Mouse (Mus musculus) embryonic facial prominence, embryonic 10.5 days (tissue): ENCODE data around the gene Usp32. TPM values are rescaled to one million over a fixed set of nuclear protein-coding genes. Genes with fewer than 3 reads are reported as not detected.
A peak's percentile ranks its signal among the peaks of the same experiment; 100 is the strongest.

Source experiments
- DNase-seq: peaks from one replicate; pipeline ENCODE4 v3.0.0-alpha.2; 2017; ENCODE audit warnings: low spot score
- H3K27ac ChIP-seq: fragments of 300-500 bp; sonication (generic); replicated peaks from 2 replicates; pipeline ENCODE4 v1.5.1; 2016; ENCODE audit warnings: mild to moderate bottlenecking
- H3K27me3 ChIP-seq: fragments of 300-500 bp; sonication (generic); replicated peaks from 2 replicates; pipeline ENCODE4 v1.6.1; 2016; ENCODE audit warnings: low read depth, mild to moderate bottlenecking; ENCODE audit not compliant: poor library complexity, severe bottlenecking
- H3K36me3 ChIP-seq: fragments of 300-500 bp; sonication (generic); replicated peaks from 2 replicates; pipeline ENCODE4 v1.6.1; 2016; ENCODE audit warnings: mild to moderate bottlenecking, moderate library complexity
- H3K4me1 ChIP-seq: fragments of 300-500 bp; sonication (generic); 2 replicates; pipeline ENCODE4 v1.6.1; 2016
- H3K4me3 ChIP-seq: fragments of 300-500 bp; sonication (generic); 2 replicates; pipeline ENCODE4 v1.5.1; 2016; ENCODE audit warnings: mild to moderate bottlenecking, moderate library complexity
- H3K9me3 ChIP-seq: fragments of 300-500 bp; sonication (generic); 2 replicates; pipeline ENCODE4 v1.6.1; 2016; ENCODE audit warnings: mild to moderate bottlenecking
- WGBS: fragments of 180-500 bp; shearing (Covaris S2); methylation state at CpG from one replicate; pipeline ENCODE4 v1.1.7; 2016; 5-methylcytosine and 5-hydroxymethylcytosine counted together
- polyA plus RNA-seq: library from polyadenylated mRNA; unstranded; fragments of >200 nt; fragmentation: Nextera tagmentation; extraction: Ambion mirVana; gene quantifications from 2 replicates; pipeline ENCODE4 v1.2.1, GENCODE M21; 2016

The Usp32 gene
- polyA plus RNA-seq, 1 experiment from 2014 or later: 4.0 TPM

DNA sequence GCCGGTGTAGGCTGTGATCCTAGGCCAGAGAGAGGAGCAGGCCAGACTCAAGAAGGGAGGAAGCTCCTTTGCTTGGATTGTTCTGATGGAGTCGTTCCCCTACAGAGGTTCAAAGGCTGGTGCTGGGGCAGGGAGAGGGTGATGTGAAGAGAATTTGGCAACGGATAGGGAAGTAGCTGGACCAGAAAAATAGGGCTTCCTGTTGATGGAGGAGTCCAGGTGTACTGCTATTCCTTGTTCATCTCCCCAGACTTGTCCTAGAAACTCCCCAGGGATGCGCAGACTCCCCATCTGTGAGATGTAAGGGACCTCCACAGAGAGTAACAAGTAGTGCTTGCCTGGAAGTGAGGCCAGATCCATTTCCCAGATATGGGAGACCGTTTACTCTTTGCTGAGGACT is 183.6 kb downstream of the Usp32 start:
- no peaks in the 10 kb centered on the region for H3K36me3 ChIP-seq
- peaks cover 39% of the 10 kb centered on the region for H3K4me1 ChIP-seq
- no peak overlapping the region for H3K4me3 ChIP-seq
- H3K27ac ChIP-seq: no peak overlapping the region
- DNase-seq: no peak
- 32% methylated on average over 5 of the region's 5 CpGs for WGBS
- H3K9me3 ChIP-seq: no peaks in the 10 kb centered on the region
- peaks cover 49% of the 10 kb centered on the region for H3K27me3 ChIP-seq

- Histone ChIP-seq H3K9me3 (no peaks in the 10 kb centered on the region), H3K27ac (no peak overlapping the region), H3K4me1 (peaks cover 11% of the 10 kb centered on the region), H3K36me3 (no peaks in the 10 kb centered on the region), H3K27me3 (peaks cover 23% of the 10 kb centered on the region), H3K4me3 (no peak overlapping the region)
- WGBS: 46% methylated on average over 2 of the region's 2 CpGs
- DNase-seq: no peak
Observed at GRCm38 (mm10) chr11:84952611-84953010, 187.3 kb downstream of the Usp32 start.

GRCm38 (mm10) chr11:84948526-84948925 is 191.4 kb downstream of the Usp32 start:
- Histone ChIP-seq H3K4me1 (peaks cover 24% of the 10 kb centered on the region), H3K9me3 (no peaks in the 10 kb centered on the region), H3K36me3 (no peaks in the 10 kb centered on the region), H3K27ac (no peak overlapping the region), H3K27me3 (peaks cover 23% of the 10 kb centered on the region), H3K4me3 (no peak overlapping the region)
- 44% methylated on average over 3 of the region's 3 CpGs for WGBS
- DNase-seq: no peak

GRCm38 (mm10) chr11:84948114-84948513 is 191.8 kb downstream of the Usp32 start:
- Histone ChIP-seq H3K4me1 (peaks cover 28% of the 10 kb centered on the region), H3K27ac (no peak overlapping the region), H3K36me3 (no peaks in the 10 kb centered on the region), H3K4me3 (no peak overlapping the region), H3K27me3 (peaks cover 28% of the 10 kb centered on the region), H3K9me3 (no peaks in the 10 kb centered on the region)
- DNase-seq: no peak
- 49% methylated on average over 3 of the region's 3 CpGs for WGBS

DNA sequence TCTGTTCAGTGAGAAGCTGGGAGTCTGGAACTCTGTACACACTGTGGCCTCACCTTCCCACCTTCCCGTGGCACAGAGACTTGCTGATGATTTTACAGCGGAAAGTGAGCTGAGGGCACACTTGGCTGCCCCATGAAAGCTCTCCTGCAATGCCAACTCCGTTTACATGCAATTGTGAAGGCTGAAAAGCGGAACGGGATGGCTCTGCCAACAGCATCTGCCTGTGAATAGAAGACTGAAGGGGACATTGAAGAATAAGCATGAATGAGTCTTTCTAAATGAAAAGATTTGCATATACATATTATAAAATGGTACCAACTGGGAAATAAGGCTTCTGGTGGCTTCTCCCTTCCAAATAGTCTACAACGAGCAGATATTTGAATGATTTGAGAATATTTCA is 192.8 kb downstream of the Usp32 start:
- Histone ChIP-seq H3K9me3 (no peaks in the 10 kb centered on the region), H3K27ac (no peak overlapping the region), H3K27me3 (peaks cover 33% of the 10 kb centered on the region), H3K4me1 (peaks cover 28% of the 10 kb centered on the region), H3K4me3 (no peak overlapping the region), H3K36me3 (no peaks in the 10 kb centered on the region)
- DNase-seq: no peak
- 79% methylated on average over 6 of the region's 6 CpGs for WGBS

DNA sequence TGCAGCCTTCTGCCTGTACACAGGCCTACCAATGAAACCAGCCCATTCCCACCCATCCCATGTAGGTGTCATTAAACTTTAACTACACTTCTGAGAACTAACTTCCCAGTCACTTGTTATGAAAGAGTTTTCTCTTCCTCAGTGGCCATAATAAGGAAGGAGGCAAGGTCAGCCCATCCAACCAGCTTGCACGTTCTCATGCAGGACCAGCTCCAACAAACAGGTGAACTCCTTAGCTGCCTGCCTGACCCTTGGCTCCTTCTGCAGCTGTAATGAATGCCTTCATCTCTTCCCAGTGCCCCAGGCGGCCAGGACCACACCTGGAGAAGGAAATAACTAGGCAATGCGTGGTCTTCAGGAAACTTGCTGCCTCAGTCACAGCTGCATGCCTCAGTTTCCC is 194.1 kb downstream of the Usp32 start:
- 56% methylated on average over 3 of the region's 3 CpGs for WGBS
- DNase-seq: no peak

GRCm38 (mm10) chr11:84944639-84945435 is 195.1 kb downstream of the Usp32 start:
- WGBS: 2% methylated on average over 12 of the region's 12 CpGs
- Histone ChIP-seq H3K4me3 (peak overlapping the region; percentile 45), H3K4me1 (peaks cover 28% of the 10 kb centered on the region), H3K9me3 (no peaks in the 10 kb centered on the region), H3K36me3 (no peaks in the 10 kb centered on the region), H3K27ac (0 out of 2 replicates have a peak overlapping the region, but pooled peaks have one; percentile 14), H3K27me3 (peaks cover 33% of the 10 kb centered on the region)
- DNase-seq: peak; percentile 23

More for the DNA sequence above, 194.1 kb downstream of the Usp32 start:
- no peaks in the 10 kb centered on the region for H3K9me3 ChIP-seq
- H3K27ac ChIP-seq: no peak overlapping the region
- peaks cover 28% of the 10 kb centered on the region for H3K4me1 ChIP-seq
- no peaks in the 10 kb centered on the region for H3K36me3 ChIP-seq
- no peak overlapping the region for H3K4me3 ChIP-seq
- peaks cover 33% of the 10 kb centered on the region for H3K27me3 ChIP-seq

- peak; percentile 89 for DNase-seq
- Histone ChIP-seq H3K4me1 (peaks cover 28% of the 10 kb centered on the region), H3K36me3 (no peaks in the 10 kb centered on the region), H3K9me3 (no peaks in the 10 kb centered on the region), H3K27ac (no peak overlapping the region), H3K27me3 (peaks cover 33% of the 10 kb centered on the region), H3K4me3 (peak overlapping the region; percentile 45)
- 2% methylated on average over 15 of the region's 15 CpGs for whole genome bisulfite sequencing
Observed at GRCm38 (mm10) chr11:84943948-84944347, 196.0 kb downstream of the Usp32 start.

- Histone ChIP-seq H3K27ac (no peak overlapping the region), H3K9me3 (no peaks in the 10 kb centered on the region), H3K4me3 (no peak overlapping the region), H3K27me3 (peaks cover 25% of the 10 kb centered on the region), H3K36me3 (no peaks in the 10 kb centered on the region), H3K4me1 (peaks cover 20% of the 10 kb centered on the region)
- DNase-seq: no peak
- 87% methylated on average over 10 of the region's 10 CpGs for WGBS
Observed at GRCm38 (mm10) chr11:84940140-84940539, 199.8 kb downstream of the Usp32 start.

- Histone ChIP-seq H3K9me3 (no peaks in the 10 kb centered on the region), H3K4me1 (peaks cover 15% of the 10 kb centered on the region), H3K27ac (no peak overlapping the region), H3K36me3 (no peaks in the 10 kb centered on the region), H3K4me3 (no peak overlapping the region), H3K27me3 (peaks cover 19% of the 10 kb centered on the region)
- 70% methylated on average over 8 of the region's 8 CpGs for WGBS
- no peak for DNase-seq
Observed at GRCm38 (mm10) chr11:84939508-84940053, 200.4 kb downstream of the Usp32 start.

Other genes starting within 250 kb of the Usp32 start
- gene Znhit3, start 223.8 kb downstream of the Usp32 start, polyA plus RNA-seq: 89.1 and 96.8 TPM in 2 replicates
- gene Car4, start 182.4 kb downstream of the Usp32 start, polyA plus RNA-seq: 2.9 and 5.1 TPM in 2 replicates
- gene 1700125H20Rik, start 30.2 kb upstream of the Usp32 start, polyA plus RNA-seq: 0.40 and 0.46 TPM in 2 replicates
- gene Appbp2, start 95.0 kb upstream of the Usp32 start, polyA plus RNA-seq: 42.7 and 46.2 TPM in 2 replicates
- 21.4 and 22.7 TPM in 2 replicates for gene Ppm1d, start 171.1 kb upstream of the Usp32 start, polyA plus RNA-seq
- 26.4 and 27.7 TPM in 2 replicates for gene Bcas3, start 213.0 kb upstream of the Usp32 start, polyA plus RNA-seq